Mouse (Mus musculus) kidney, adult 2 months (tissue): Measurements from ENCODE around the gene Trim8.

Experiments used
- CTCF ChIP-seq: fragments of 200-500 bp; conservative IDR thresholded peaks from 2 replicates; pipeline ENCODE4 v1.5.1; 2011; ENCODE audit warnings: low read depth, mild to moderate bottlenecking, control low read depth, low read length, moderate library complexity, mixed read lengths; ENCODE audit not compliant: insufficient read depth, insufficient read length
- POLR2A ChIP-seq: fragments of 200-500 bp; IDR thresholded peaks from one replicate; pipeline ENCODE4 v1.6.1; 2011; ENCODE audit warnings: low read depth, low read length, control low read depth

GRCm38 (mm10) chr19:46455032-46455431 lies 46.5 kb upstream of the Trim8 start:
- TF ChIP-seq POLR2A (no peak), CTCF (no peak)
